Mouse (Mus musculus): Measurements from ENCODE around the gene Ccdc12.

Ccdc12 gene

GRCm38 (mm10) chr9:110645219-110645618 lies 11.1 kb upstream of the Ccdc12 start:
- DNase-seq (ENCODE audit: inconsistent ontology term) = no peak

DNA sequence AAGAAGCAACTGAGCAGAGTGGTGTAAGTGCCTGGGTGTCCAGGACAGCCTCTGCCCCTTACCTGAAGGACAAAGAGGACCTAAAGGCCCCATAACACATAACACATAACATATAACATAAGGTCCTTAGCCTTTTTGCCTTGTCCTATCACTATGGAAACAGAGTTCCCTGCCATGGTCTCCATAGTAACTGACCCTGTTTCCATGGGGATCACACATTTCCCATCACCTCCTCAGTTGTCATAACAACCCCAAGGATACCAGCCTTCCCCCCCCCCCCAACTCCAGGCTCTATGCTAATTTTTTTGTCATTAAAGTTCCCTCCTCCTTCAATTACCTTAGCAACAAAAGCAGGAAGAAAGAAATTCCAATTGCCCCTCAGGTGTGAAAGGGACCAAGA lies 6.5 kb upstream of the Ccdc12 start:
- DNase-seq (ENCODE audit: inconsistent ontology term) = no peak

GRCm38 (mm10) chr9:110651931-110652722 lies 4.2 kb upstream of the Ccdc12 start:
- DNase-seq (ENCODE audit: inconsistent ontology term) = no peak

DNA sequence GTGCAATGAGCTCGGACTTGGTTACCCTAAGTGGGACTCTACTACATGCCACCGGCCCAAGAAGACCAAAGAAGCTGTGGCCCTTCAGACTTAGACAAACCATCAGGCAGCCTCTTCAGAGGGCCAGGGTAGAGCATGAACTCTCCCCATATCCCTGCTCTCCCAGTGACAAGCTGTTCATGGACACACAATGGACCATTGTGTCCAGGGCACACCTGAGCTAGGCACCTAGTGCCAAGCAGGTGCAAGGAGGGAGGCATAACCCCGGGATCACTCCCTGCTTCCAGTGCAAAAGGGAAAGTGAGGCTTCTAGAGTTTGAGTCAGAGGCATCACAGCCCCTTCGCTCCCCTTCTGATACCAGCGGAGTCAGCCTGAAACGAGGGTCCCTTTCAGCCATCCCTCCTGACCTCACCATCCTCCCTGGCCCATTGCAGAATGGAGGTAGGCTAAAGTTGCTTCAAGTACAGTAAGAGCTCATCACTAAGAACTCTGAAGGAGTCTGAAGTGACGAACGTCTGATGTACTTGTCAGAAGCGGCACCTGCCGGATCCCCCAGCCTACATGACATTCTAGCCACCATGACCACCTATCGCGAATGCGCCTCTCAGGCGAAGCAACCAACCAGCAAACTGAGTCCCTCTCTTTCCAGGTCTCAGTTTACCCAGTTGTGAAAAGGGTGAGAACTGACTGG lies 3.2 kb upstream of the Ccdc12 start:
- no peak for DNase-seq (ENCODE audit: inconsistent ontology term)

GRCm38 (mm10) chr9:110653655-110654461 lies 2.4 kb upstream of the Ccdc12 start, which contains the start of gene Nbeal2:
Gene Nbeal2 (minus strand): TSS chr9:110654161.
- DNase-seq (ENCODE audit: inconsistent ontology term) = peak; percentile 98

DNA sequence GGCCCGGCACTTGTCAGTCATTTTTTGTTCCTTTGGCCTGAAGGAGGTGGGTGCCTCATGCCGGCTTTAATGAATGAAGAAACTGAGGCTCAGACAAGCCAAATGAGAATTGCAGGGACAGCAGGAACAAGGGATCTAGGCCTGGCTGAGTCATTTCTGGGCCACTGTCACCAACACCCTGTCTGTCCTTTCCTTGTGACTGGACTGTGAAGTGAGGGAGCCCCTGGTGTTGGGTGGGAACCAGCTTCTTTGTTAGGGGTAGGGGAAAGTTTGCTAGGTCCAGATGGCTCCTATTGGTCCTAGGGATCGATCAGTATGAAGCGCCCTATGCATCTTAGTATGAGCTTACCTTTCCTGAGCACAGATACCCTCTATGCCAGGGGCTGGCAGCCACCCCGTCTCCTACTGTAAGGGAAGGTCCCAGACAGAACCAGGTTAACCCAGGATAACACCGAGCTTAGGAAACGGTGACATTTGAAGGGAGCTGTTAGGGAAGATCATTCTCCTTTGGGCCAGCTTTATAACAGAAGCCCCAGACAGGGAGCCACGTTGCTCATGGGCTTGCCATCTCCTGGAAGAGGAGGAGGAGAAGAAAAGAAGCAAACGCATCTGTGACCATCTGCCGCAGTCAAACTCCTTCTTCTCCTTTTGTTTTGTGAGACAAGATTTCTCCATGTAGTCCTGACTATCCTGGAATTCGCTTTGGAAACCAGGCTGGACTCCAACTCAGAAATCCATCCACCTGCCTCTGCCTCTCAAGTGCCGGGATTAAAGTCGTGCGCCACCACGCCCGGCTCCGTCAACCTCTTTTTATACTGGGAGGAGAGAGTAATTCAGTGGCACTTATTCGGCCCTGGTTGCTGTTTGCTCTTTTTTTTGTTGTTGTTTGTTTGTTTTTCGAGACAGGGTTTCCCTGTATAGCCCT lies 1.3 kb upstream of the Ccdc12 start:
- DNase-seq (ENCODE audit: inconsistent ontology term) = no peak

DNA sequence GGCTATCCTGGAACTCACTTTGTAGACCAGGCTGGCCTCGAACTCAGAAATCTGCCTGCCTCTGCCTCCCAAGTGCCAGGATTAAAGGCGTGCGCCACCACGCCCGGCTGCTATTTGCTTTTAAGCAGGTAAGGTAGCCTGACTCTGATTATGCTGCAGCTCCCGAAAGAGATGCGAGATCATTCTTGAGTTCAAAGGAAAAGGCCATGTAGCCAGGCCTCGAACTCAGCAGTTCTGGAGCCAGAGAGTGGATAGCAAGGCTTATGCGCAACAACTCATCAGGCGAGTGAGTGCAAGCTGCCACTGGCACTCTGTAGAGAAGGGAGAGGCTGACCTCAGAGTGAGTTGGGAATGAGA lies 674 bp upstream of the Ccdc12 start:
- no peak for DNase-seq (ENCODE audit: inconsistent ontology term)

GRCm38 (mm10) chr9:110657474-110658078 lies 1.3 kb downstream of the Ccdc12 start:
- no peak for DNase-seq (ENCODE audit: inconsistent ontology term)

- no peak for DNase-seq (ENCODE audit: inconsistent ontology term)
Observed at GRCm38 (mm10) chr9:110659521-110659920, 3.2 kb downstream of the Ccdc12 start.

DNA sequence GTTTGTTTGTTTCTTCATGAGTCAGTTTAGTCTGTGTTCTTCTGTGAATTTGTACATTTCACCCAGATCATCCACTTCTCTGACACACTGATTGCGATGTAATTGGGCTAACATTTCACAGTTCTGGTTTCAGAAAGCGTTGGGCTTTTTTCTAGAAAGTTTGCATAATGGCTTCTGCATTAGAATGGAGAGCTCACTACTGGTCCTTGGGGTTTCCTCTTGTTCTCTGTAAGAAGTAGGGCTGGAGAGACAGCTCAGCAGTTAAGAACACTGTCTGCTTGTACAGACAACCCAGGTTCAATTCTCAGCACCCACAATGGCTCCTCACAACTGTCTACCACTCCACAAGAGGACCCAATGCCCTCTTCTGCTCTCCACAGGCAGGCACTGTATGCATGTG lies 3.9 kb downstream of the Ccdc12 start:
- DNase-seq (ENCODE audit: inconsistent ontology term) = no peak

DNA sequence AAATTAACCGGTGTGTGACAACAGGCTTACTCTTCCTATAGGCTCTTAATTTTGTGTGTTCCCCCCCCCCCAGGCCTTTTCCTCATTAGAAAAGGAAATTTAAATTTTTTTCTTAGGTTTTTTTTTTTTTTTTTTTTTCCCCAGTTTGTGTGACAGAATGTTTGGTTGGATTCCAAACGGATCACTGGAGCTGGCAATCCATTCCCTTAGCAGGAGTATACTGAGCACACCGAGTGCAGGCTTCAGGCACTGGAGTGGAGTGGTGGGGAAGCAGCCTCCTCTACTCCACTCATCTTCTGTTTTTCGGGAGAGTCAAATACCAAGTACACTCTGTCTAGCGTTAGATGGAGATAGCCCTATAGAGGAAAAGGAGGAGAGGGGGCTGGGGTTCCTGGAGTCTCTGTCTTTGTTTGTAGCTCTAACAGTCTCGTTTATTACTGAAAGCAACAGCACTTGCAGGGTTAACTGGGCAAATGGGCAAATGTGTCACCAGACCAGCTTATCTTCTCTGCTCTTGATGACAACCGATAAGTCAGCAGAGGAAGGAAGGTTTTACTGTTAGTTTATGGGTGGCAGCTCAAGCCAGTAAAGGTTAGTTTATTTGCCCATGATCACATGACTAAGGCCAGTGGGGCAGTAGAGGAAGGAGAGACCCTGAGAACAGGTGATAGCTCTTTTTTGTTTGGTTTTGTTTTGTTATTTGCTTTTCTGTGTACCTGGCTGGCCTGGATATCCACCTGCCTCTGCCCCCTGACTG lies 4.7 kb downstream of the Ccdc12 start:
- no peak for DNase-seq (ENCODE audit: inconsistent ontology term)

DNA sequence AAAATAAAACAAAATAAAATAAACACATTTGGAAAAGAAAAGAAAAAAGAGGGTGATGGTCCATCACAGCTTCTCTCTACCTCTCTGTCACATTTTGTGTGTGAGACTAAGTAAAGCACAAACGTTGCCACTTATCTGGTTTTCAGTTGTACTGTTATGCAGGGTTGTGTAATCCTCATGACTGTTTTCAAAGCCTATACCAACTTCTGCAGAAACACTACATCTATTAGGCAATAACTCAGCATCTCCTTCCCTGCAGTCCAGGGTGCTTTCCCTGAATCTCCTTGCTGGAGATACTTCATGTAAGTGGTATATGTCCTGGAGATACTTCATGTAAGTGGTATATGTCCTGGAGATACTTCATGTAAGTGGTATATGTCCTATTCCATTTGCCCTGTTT lies 6.5 kb downstream of the Ccdc12 start:
- DNase-seq (ENCODE audit: inconsistent ontology term) = no peak

GRCm38 (mm10) chr9:110665912-110666311 lies 9.6 kb downstream of the Ccdc12 start:
- DNase-seq (ENCODE audit: inconsistent ontology term) = no peak

DNA sequence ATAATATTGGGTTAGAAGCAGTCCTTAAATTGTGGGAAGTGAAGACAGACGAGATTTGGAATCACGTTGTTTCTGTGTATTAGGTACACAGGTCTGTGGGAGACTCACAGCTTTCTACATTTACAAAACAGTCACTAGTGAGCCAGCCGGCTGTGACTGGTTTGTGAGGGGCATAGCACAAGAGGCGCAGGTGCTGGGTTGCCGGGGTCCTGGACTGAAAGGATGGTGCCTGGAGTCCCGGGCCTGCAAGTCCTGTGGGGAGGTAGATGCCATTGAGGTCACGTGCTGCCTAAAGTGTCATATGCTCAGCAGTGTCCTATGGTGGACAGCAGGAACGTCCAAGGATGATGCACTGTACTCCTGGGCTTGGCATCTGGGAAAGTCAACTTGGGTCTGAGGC lies 10.1 kb downstream of the Ccdc12 start:
- DNase-seq (ENCODE audit: inconsistent ontology term) = no peak

GRCm38 (mm10) chr9:110667219-110667836 lies 11.0 kb downstream of the Ccdc12 start:
- no peak for DNase-seq (ENCODE audit: inconsistent ontology term)

DNA sequence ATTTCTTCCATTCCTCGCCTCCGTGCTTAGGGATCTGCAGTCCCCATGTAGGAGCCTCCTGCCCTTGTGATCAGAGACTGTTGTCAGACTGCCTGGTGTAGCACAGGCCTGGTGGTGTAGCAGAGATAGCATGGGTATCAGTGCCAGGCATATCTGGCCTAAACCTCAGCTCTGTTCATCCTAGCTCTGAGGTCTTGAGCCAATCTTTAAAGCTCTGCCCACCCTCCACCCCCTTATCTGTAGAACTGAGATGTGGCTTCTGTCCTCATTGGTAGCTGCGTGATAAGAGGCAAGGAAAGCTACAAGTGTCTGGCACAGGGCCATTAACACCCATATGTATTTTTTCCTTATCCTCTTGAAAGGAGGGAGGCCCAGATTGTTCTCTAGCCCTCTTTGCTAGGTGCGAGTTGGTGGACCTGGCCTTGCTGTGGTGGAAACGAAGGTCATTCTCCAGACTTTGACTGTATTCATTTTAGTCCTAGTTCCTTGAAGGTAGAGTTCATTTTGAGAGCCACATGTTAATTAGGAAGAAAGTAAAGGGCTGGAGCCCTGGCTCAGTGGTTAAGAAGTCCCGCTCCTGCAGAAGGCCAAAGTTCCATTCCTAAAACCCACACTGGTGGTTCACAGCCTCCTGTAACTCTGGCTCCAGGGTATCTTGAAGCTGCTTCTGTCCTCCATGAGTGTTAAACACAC lies 12.4 kb downstream of the Ccdc12 start:
- DNase-seq (ENCODE audit: inconsistent ontology term) = no peak

DNA sequence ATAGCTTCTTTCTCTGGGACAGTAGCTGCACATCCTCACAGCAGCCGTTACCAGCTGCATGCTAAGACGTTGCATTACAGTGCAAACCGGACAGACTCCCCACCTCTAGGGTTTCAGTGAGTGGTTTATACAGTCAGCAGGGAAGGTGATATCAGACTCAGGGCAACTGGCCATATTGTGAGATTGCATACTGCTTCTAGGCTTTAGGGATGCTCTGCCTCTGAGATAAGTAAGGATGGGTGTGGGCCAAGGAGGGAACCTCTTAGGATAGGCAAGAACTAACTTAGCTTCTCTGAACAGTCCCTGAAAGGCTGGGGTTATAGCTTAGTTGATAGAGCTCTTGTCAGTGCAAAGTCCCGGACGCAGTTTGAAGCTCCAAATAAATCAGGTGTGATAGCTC lies 13.5 kb downstream of the Ccdc12 start:
- no peak for DNase-seq (ENCODE audit: inconsistent ontology term)

- no peak for DNase-seq (ENCODE audit: inconsistent ontology term)
Observed at GRCm38 (mm10) chr9:110672462-110673106, 16.3 kb downstream of the Ccdc12 start.

All from Muller cell, postnatal 12 days (primary cell).